Mouse (Mus musculus) G1E (cell line): ENCODE results near the gene Rgs9. TPM values are rescaled to one million over a fixed set of nuclear protein-coding genes. Genes with fewer than 3 reads are reported as not detected.

Experiments
- ATAC-seq: 2 replicates; pipeline ENCODE4 v1.8.0; 2016; ENCODE audit warnings: mild to moderate bottlenecking; ENCODE audit not compliant: insufficient number of reproducible peaks, poor library complexity, low FRiP score, severe bottlenecking; ENCODE audit errors: extremely low read depth
- DNase-seq: peaks from one replicate; pipeline ENCODE4 v3.0.0; 2012; ENCODE audit warnings: low spot score
- H3K27me3 ChIP-seq: 2 replicates; pipeline ENCODE4 v1.6.1; 2012; ENCODE audit warnings: mild to moderate bottlenecking, low read length, inconsistent platforms; ENCODE audit not compliant: insufficient read depth
- H3K36me3 ChIP-seq: replicated peaks from 2 replicates; pipeline ENCODE3; 2012; ENCODE audit warnings: mild to moderate bottlenecking, inconsistent platforms
- H3K4me1 ChIP-seq: 2 replicates; pipeline ENCODE4 v1.6.1; 2012; ENCODE audit warnings: low read depth, low read length, inconsistent platforms, mixed read lengths; ENCODE audit not compliant: insufficient read depth
- H3K4me3 ChIP-seq: 2 replicates; pipeline ENCODE4 v1.5.1; 2012; ENCODE audit warnings: low read depth, mild to moderate bottlenecking, inconsistent platforms, low read length, moderate library complexity, mixed read lengths
- H3K9me3 ChIP-seq: replicated peaks from 2 replicates; pipeline ENCODE4 v1.6.1; 2012; ENCODE audit warnings: inconsistent platforms
- CTCF ChIP-seq: IDR thresholded peaks from 2 replicates; pipeline ENCODE4 v1.5.1; 2012; ENCODE audit warnings: low read depth, low read length, inconsistent platforms, mixed read lengths
- GATA1 ChIP-seq: IDR thresholded peaks from 2 replicates; pipeline ENCODE4 v1.6.1; 2012; ENCODE audit warnings: borderline replicate concordance, low read length, inconsistent platforms, mixed read lengths
- GATA2 ChIP-seq: IDR thresholded peaks from 2 replicates; pipeline ENCODE4 v1.6.1; 2012; ENCODE audit warnings: low read depth, low read length, inconsistent platforms, borderline replicate concordance
- POLR2AphosphoS5 ChIP-seq: IDR thresholded peaks from 2 replicates; pipeline ENCODE4 v1.6.1; 2012; ENCODE audit warnings: low read depth, low read length, inconsistent platforms; ENCODE audit not compliant: insufficient replicate concordance
- TAL1 ChIP-seq: conservative IDR thresholded peaks from 2 replicates; pipeline ENCODE4 v1.6.1; 2012; ENCODE audit warnings: low read depth, low read length, inconsistent platforms, mixed read lengths
- polyA plus RNA-seq: library from polyadenylated mRNA; stranded (reverse); fragments of >175 nt; gene quantifications from 2 replicates; pipeline ENCODE4 v1.2.3, GENCODE M21; 2012
- total RNA-seq, 2 experiments: library from RNA; stranded (forward) in 1 of 2; stranded (reverse) in 1 of 2; fragments of 200-1000 nt in 1 of 2; fragments of >200 nt in 1 of 2; fragmentation: Nextera tagmentation in 1 of 2; gene quantifications; 2 replicates each; pipeline ENCODE4 v1.2.3; 2014 to 2017

Rgs9 gene
- total and polyA plus RNA-seq, 3 experiments, result 0.22 TPM; not detected in 2

- ATAC-seq, result no peak
- H3K36me3 ChIP-seq, result no peaks in the 10 kb centered on the region
- DNase-seq, result no peak
Observed at GRCm38 (mm10) chr11:109192673-109193557, 105.0 kb downstream of the Rgs9 start.

GRCm38 (mm10) chr11:109188235-109188634, 109.7 kb downstream of the Rgs9 start:
- no peak for ATAC-seq
- DNase-seq, result no peak
- peaks cover 54% of the 10 kb centered on the region for H3K9me3 ChIP-seq
- TF ChIP-seq POLR2AphosphoS5 (no peak), GATA2 (no peak), GATA1 (no peak), CTCF (no peak), TAL1 (no peak)
- no peaks in the 10 kb centered on the region for H3K36me3 ChIP-seq
- no peak overlapping the region for H3K4me3 ChIP-seq
- no peaks in the 10 kb centered on the region for H3K27me3 ChIP-seq
- no peaks in the 10 kb centered on the region for H3K4me1 ChIP-seq

More at GRCm38 (mm10) chr11:109192673-109193557, 105.0 kb downstream of the Rgs9 start:
- no peaks in the 10 kb centered on the region for H3K4me1 ChIP-seq
- no peak overlapping the region for H3K4me3 ChIP-seq
- no peaks in the 10 kb centered on the region for H3K27me3 ChIP-seq
- TF ChIP-seq CTCF, result no peak
- TF ChIP-seq POLR2AphosphoS5, result no peak
- no peak for TF ChIP-seq TAL1
- no peak for TF ChIP-seq GATA2
- no peak for TF ChIP-seq GATA1
- H3K9me3 ChIP-seq, result peaks cover 51% of the 10 kb centered on the region

- DNase-seq, result no peak
- TF ChIP-seq TAL1 (no peak), GATA1 (no peak), POLR2AphosphoS5 (no peak), GATA2 (no peak), CTCF (no peak)
- H3K27me3 ChIP-seq, result no peaks in the 10 kb centered on the region
- H3K4me3 ChIP-seq, result no peak overlapping the region
- H3K4me1 ChIP-seq, result no peaks in the 10 kb centered on the region
- no peaks in the 10 kb centered on the region for H3K36me3 ChIP-seq
- H3K9me3 ChIP-seq, result peaks cover 52% of the 10 kb centered on the region
- no peak for ATAC-seq
Observed at GRCm38 (mm10) chr11:109187631-109188184, 110.2 kb downstream of the Rgs9 start.

- DNase-seq, result no peak
- Histone ChIP-seq H3K27me3 (no peaks in the 10 kb centered on the region), H3K4me1 (no peaks in the 10 kb centered on the region), H3K36me3 (no peaks in the 10 kb centered on the region), H3K4me3 (no peak overlapping the region), H3K9me3 (peaks cover 75% of the 10 kb centered on the region)
- TF ChIP-seq CTCF (no peak), POLR2AphosphoS5 (no peak), GATA2 (no peak), TAL1 (no peak), GATA1 (no peak)
- ATAC-seq, result no peak
Observed at GRCm38 (mm10) chr11:109181118-109181517, 116.8 kb downstream of the Rgs9 start.

DNA sequence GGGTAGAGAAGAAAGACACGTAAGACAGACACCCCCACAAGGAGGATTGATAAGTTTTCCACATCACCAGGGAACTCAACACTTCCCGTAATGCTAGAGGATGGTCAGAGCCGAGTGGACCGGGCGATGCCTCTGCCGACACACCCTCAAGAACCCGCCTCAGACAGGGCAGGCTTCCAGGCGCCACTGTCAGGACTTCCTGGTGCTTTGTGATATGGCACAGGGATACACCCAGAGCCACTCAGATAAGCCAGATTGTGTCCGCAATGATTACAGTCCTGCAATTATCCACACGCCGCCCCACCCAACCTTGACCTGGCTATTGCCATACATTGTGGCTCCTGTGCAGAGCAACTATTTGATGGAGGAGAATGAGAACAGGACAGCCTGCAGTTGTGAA, 117.6 kb downstream of the Rgs9 start:
- no peak for ATAC-seq
- Histone ChIP-seq H3K9me3 (peaks cover 75% of the 10 kb centered on the region), H3K36me3 (no peaks in the 10 kb centered on the region), H3K4me1 (no peaks in the 10 kb centered on the region), H3K4me3 (no peak overlapping the region), H3K27me3 (no peaks in the 10 kb centered on the region)
- no peak for DNase-seq
- TF ChIP-seq GATA1, result no peak

GRCm38 (mm10) chr11:109178788-109179518, 119.0 kb downstream of the Rgs9 start:
- no peak for DNase-seq
- TF ChIP-seq GATA2 (no peak), GATA1 (no peak), TAL1 (no peak), CTCF (no peak), POLR2AphosphoS5 (no peak)
- Histone ChIP-seq H3K9me3 (peaks cover 76% of the 10 kb centered on the region), H3K27me3 (no peaks in the 10 kb centered on the region), H3K4me3 (no peak overlapping the region), H3K4me1 (no peaks in the 10 kb centered on the region), H3K36me3 (no peaks in the 10 kb centered on the region)
- ATAC-seq, result no peak
